Mouse (Mus musculus) embryonic facial prominence, embryonic 14.5 days (tissue): ENCODE data around the gene Srebf2. TPM values are rescaled to one million over a fixed set of nuclear protein-coding genes. Genes with fewer than 3 reads are reported as not detected.

ENCODE experiments used
- ATAC-seq: fragments of 200-750 bp; cut with Nextera tagmentation; 2 replicates; pipeline ENCODE4 v1.8.0; 2017; ENCODE audit warnings: low read depth, moderate number of reproducible peaks, moderate TSS enrichment
- DNase-seq: peaks from one replicate; pipeline ENCODE4 v3.0.0-alpha.2; 2015; ENCODE audit warnings: low spot score
- H3K27ac ChIP-seq: fragments of 300-500 bp; sonication (generic); replicated peaks from 2 replicates; pipeline ENCODE4 v1.5.1; 2014; ENCODE audit warnings: low read depth, mild to moderate bottlenecking, low read length, moderate library complexity
- H3K27me3 ChIP-seq: fragments of 300-500 bp; sonication (generic); replicated peaks from 2 replicates; pipeline ENCODE4 v1.6.1; 2014; ENCODE audit warnings: low read length; ENCODE audit not compliant: control insufficient read depth, insufficient read depth
- H3K36me3 ChIP-seq: fragments of 300-500 bp; sonication (generic); 2 replicates; pipeline ENCODE4 v1.6.1; 2014; ENCODE audit warnings: low read length, mixed read lengths; ENCODE audit not compliant: control insufficient read depth, insufficient read depth
- H3K4me1 ChIP-seq: fragments of 300-500 bp; sonication (generic); 2 replicates; pipeline ENCODE4 v1.6.1; 2014; ENCODE audit warnings: antibody characterized with exemption, low read length; ENCODE audit not compliant: control insufficient read depth, insufficient read depth
- H3K4me2 ChIP-seq: fragments of 300-500 bp; sonication (generic); 2 replicates; pipeline ENCODE4 v1.6.1; 2014; ENCODE audit warnings: low read depth, mild to moderate bottlenecking, low read length, moderate library complexity, mixed read lengths
- H3K4me3 ChIP-seq: fragments of 300-500 bp; sonication (generic); 2 replicates; pipeline ENCODE4 v1.5.1; 2014; ENCODE audit warnings: low read depth, mild to moderate bottlenecking, low read length
- H3K9ac ChIP-seq: fragments of 300-500 bp; sonication (generic); 2 replicates; pipeline ENCODE4 v1.6.1; 2014; ENCODE audit warnings: low read depth, mild to moderate bottlenecking, low read length, moderate library complexity, mixed read lengths
- H3K9me3 ChIP-seq: fragments of 300-500 bp; sonication (generic); 2 replicates; pipeline ENCODE4 v1.6.1; 2016; ENCODE audit warnings: low read length; ENCODE audit not compliant: control insufficient read depth
- WGBS: fragments of 180-500 bp; shearing (Covaris S2); extraction: QIAGEN DNeasy Blood & Tissue Kit; methylation state at CpG from one replicate; pipeline ENCODE4 v1.1.7; 2014; 5-methylcytosine and 5-hydroxymethylcytosine counted together
- polyA plus RNA-seq: library from polyadenylated mRNA; unstranded; fragments of >200 nt; fragmentation: Nextera tagmentation; extraction: Ambion mirVana; gene quantifications from 2 replicates; pipeline ENCODE4 v1.2.1, GENCODE M21; 2014

Gene Srebf2
- polyA plus RNA-seq, 1 experiment from 2014 or later: 99.2 TPM

DNA sequence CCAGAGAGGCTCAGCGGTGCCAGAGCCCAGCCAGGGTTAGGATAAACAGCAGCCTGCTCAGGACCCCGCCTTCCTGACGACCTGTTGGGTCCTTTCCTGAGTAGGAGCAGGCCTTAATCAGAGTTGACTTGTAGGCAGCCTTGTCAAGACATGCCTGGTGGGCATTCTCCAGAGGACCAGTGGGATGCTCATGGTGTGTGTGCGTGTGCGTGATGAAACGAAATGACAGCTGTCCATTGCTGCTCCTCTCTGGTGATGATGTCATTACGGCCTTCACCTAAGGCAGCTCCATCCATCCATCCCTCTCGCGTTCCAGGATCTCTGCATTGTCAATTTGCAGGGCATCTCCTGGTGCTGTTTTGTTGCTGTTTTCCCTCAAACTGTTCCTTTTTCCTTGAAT lies 12.5 kb downstream of the Srebf2 start:
- 78% methylated on average over 9 of the region's 9 CpGs for WGBS
- peak overlapping the region; percentile 66 for H3K27ac ChIP-seq
- H3K36me3 ChIP-seq: no peaks in the 10 kb centered on the region
- H3K4me1 ChIP-seq: peaks cover 40% of the 10 kb centered on the region
- no peak overlapping the region for H3K4me2 ChIP-seq
- no peak for DNase-seq
- no peak for ATAC-seq
- H3K9ac ChIP-seq: no peak overlapping the region
- no peaks in the 10 kb centered on the region for H3K9me3 ChIP-seq
- no peak overlapping the region for H3K4me3 ChIP-seq
- no peaks in the 10 kb centered on the region for H3K27me3 ChIP-seq

DNA sequence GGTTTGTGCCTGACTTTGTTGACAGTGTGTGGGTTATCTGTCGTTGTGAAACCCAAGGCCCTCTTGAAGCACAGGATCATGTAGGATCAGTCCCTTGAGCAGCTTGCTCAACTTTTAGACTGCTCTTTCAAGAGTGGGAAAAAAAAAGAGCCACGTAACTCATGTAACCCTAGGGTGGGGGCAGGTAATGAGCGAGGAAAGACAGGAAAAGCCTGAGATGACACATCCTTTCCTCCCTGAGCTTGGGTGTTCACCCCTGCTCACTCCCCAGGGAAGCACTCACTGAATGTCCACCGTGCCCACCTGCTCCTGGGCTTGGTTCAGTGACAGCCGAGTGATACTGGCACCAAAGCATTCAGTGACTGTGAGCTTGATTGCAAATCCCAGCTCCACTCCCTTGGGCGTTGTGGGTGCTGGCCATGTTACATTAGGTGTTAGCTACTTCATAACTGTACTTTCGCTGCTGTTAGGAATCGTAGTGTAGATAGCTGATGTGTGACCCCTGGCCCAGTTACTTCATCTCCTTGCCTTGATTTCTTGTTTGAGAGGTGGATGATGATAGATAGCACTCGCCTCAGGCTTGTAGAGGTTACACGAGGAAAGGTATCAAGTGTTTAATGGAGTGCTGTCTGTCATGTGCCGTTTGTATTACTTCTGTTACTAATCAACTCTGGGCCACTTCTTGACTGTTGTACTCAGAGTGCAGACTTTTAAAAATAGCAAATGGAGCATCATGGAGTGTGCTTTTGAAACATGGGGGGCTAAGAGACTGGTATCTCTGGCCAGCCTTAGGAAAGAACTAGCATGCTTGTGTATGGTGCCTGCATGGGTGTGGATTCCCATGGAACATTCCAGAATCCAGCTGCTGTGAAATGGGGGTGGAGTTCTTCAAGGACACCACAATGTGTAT lies 14.0 kb downstream of the Srebf2 start:
- H3K9me3 ChIP-seq: no peaks in the 10 kb centered on the region
- no peak for DNase-seq
- H3K4me1 ChIP-seq: peaks cover 42% of the 10 kb centered on the region
- H3K4me3 ChIP-seq: no peak overlapping the region
- H3K9ac ChIP-seq: 0 out of 2 replicates have a peak overlapping the region, but pooled peaks have one; percentile 34
- H3K4me2 ChIP-seq: no peak overlapping the region
- H3K27ac ChIP-seq: peak overlapping the region; percentile 8; the same call in 1 of the 2 replicates
- 60% methylated on average over 11 of the region's 11 CpGs for WGBS
- no peaks in the 10 kb centered on the region for H3K36me3 ChIP-seq
- no peak for ATAC-seq
- H3K27me3 ChIP-seq: no peaks in the 10 kb centered on the region

DNA sequence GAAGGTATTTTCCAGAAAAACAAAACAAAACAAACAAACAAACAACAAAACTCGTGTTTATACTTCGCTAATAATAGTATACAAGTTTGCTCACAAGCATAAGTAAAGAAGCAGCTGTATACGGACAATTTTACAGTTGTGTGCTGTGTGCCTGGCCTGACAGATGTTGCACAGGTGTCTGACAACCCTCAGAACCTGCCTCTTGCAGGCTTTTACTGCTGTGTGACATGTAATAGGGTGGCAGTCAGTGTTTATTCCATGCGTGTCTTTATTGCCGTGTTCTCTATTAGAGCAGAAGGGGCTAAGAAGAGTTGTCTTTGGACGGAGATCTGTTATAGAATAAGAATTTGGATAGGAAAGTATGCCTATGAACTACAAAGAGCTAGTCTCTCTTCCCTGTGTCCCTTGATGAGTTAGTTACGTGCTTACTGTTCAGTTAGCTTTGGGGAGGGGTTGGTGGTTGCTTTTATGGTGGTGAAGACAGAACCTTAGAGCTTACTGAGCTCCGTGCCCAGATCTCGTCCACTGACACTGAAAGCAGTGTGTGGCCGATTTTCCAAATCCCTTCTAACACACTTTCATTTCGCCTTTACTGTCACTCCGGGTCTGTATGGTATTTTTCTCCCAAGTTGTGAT lies 15.1 kb downstream of the Srebf2 start:
- DNase-seq (no peak), ATAC-seq (no peak)
- no peak overlapping the region for H3K4me2 ChIP-seq
- no peaks in the 10 kb centered on the region for H3K36me3 ChIP-seq
- H3K27ac ChIP-seq: no peak overlapping the region; the same call in 1 of the 2 replicates
- WGBS: 79% methylated on average over 12 of the region's 12 CpGs
- no peaks in the 10 kb centered on the region for H3K27me3 ChIP-seq
- H3K9ac ChIP-seq: no peak overlapping the region
- H3K4me1 ChIP-seq: peaks cover 53% of the 10 kb centered on the region
- H3K4me3 ChIP-seq: no peak overlapping the region
- H3K9me3 ChIP-seq: no peaks in the 10 kb centered on the region

DNA sequence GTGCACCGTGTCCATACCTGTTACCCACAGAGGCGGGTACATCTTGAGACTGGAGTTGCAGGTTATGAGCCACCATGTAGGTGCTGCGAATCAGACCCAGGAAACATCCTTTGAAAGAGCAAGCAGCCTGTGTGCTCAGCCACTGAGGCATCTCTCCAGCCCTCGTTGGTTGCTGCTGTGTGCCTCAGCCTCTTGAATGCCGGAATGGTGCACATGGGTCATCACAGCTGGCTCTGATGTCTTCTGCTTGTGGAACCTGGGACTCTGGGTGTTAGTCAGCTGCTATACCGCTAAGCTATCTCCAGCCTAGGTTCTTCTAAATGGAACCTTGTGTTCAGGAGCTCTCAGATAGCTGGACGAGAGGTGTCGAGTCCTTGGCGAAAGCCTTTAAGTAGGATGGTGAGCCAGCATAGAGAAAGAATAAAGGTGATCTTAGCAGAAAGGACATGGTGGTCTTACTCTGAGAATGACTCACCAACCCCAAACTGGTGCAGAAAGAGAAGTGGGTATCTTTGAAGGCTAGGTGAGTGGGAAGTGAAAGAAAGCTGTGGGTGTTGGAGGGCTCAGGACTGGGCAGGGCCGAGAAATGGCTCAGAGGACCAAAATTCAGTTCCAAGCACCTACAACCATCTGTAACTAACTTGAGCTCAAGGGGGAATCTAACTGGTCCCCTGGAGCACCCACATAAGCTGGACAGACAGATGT lies 16.5 kb downstream of the Srebf2 start:
- no peak overlapping the region for H3K27ac ChIP-seq
- DNase-seq (no peak), ATAC-seq (no peak)
- no peak overlapping the region for H3K4me3 ChIP-seq
- H3K4me2 ChIP-seq: no peak overlapping the region
- WGBS: 81% methylated on average over 10 of the region's 10 CpGs
- no peak overlapping the region for H3K9ac ChIP-seq
- peaks cover 50% of the 10 kb centered on the region for H3K4me1 ChIP-seq
- H3K27me3 ChIP-seq: no peaks in the 10 kb centered on the region
- no peaks in the 10 kb centered on the region for H3K36me3 ChIP-seq
- H3K9me3 ChIP-seq: no peaks in the 10 kb centered on the region

DNA sequence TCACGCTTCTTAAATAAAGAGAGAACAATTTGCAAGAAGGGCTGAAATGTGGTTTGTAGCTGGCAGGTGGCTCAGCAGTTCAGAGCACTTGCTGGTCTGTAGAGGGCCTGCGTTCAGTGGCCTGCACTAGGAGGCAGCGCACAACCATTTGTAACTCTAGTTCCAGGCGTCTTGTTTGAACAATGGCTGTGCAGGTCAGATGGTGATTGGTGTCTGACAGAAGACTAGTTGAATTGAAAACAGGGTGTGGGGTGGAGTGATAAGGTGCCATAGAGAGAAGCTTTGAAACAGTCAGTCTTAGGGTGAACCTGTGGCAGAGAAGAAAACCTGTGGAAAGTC lies 17.0 kb downstream of the Srebf2 start:
- H3K4me2 ChIP-seq: no peak overlapping the region
- DNase-seq: no peak
- ATAC-seq: no peak
- no peak overlapping the region for H3K4me3 ChIP-seq
- H3K27me3 ChIP-seq: no peaks in the 10 kb centered on the region
- 52% methylated on average over 4 of the region's 4 CpGs for WGBS
- H3K27ac ChIP-seq: no peak overlapping the region
- H3K9ac ChIP-seq: no peak overlapping the region
- H3K4me1 ChIP-seq: peaks cover 45% of the 10 kb centered on the region
- 0 out of 2 replicates have a peak, but pooled peaks cover under 1% of the 10 kb centered on the region for H3K36me3 ChIP-seq
- no peaks in the 10 kb centered on the region for H3K9me3 ChIP-seq

DNA sequence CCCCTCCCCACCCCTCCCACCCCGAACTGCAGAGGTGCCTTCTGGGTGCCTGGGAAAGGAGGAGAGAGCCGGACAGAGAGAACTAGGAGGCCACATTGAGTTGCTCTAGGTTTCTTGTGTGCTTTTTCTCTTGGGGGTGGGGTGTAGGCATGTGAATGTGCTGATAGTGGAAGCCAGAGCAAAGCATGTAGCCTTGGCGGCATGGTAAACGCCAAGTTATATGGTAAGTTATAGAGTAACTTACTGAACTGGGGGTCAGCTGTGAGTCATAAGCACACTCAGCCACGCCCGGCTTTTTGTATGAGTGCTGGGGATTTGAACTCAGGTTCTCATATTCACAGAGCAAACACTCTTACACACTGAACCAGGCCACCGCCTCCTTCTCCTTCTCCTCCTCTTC lies 17.5 kb downstream of the Srebf2 start:
- ATAC-seq (no peak), DNase-seq (no peak)
- Histone ChIP-seq H3K36me3 (0 out of 2 replicates have a peak, but pooled peaks cover 5% of the 10 kb centered on the region), H3K4me1 (peaks cover 40% of the 10 kb centered on the region), H3K27ac (no peak overlapping the region), H3K9ac (no peak overlapping the region), H3K9me3 (no peaks in the 10 kb centered on the region), H3K4me3 (no peak overlapping the region), H3K27me3 (no peaks in the 10 kb centered on the region), H3K4me2 (no peak overlapping the region)
- WGBS: 68% methylated on average over 7 of the region's 7 CpGs

DNA sequence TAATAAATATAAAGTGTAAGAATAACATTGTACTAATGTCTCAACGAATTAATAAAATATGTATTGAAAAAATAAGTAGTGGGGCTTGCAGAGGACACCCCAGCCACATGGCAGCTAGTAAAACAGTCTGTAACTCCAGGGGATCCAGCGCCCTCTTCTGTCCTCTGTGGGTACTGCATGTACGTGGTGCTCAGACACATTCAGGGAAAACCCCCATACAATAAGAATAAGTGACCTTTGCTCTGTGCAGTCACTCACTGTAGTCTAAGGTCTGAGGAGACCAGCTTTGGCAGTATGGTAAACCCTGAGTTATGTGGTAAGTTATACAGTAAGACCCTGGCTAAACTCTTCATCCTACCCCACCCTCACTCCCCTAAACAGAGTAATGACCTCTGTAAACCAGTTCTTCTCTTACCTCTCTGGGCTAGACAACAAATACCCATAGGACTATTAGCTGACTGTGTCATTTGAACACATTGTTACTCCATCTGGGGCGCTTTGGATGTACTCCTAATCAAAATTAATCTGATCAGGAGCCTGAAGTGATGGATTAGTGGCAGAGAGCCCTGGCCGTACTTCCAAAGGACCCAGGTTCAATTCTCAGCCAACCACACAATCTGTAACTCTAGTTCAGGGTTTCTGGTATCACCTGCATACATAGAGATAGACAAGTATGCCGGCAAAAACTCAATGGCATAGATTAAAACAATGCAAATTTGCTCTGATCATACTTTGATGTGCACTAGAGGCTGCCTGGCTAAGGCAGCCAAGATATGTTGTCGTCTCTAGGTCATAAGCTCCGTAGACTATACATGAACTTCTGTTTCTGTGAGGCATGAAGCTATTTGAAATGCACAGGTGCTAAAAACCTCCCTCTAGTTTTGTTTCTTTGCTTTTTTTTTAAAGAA lies 18.6 kb downstream of the Srebf2 start:
- Histone ChIP-seq H3K9ac (no peak overlapping the region), H3K4me1 (peaks cover 34% of the 10 kb centered on the region), H3K4me2 (no peak overlapping the region), H3K27ac (peak overlapping the region; percentile 69), H3K4me3 (no peak overlapping the region), H3K9me3 (no peaks in the 10 kb centered on the region), H3K36me3 (peaks cover 15% of the 10 kb centered on the region), H3K27me3 (no peaks in the 10 kb centered on the region)
- DNase-seq (peak; percentile 56), ATAC-seq (no peak)
- WGBS: 52% methylated on average over 8 of the region's 8 CpGs
